24 mouse cellular contexts compared by ENCODE assay signal in genomic region chr3:64878199-64878977, GRCm38 (mm10). TPM values are rescaled to one million over a fixed set of nuclear protein-coding genes. Genes with fewer than 3 reads are reported as not detected.
A peak's percentile ranks its signal among the peaks of the same experiment; 100 is the strongest.
DNase-seq lines count a peak whose midpoint lies in the region; ATAC-seq and TF ChIP-seq lines count a peak whose summit lies in the region.
"Had no signal": no experiment of that assay in that cellular context is flagged by ENCODE, and none has a peak within 500 bp of the region (broad histone marks: within the 10 kb centered on the region; RNA-seq: fewer than 3 reads in every experiment).

No protein-coding gene starts in this region.

- H3K4me1 ChIP-seq in forebrain, embryonic 14.5 days (ENCODE audit: control insufficient read depth, insufficient read depth, low read length), result no peaks in the 10 kb centered on the region
- H3K4me1 ChIP-seq in forebrain, embryonic 11.5 days (replicated peaks; ENCODE audit: control insufficient read depth, insufficient read depth, low read length), result no peaks in the 10 kb centered on the region
- H3K4me1 ChIP-seq in neural tube, embryonic 12.5 days, result no peaks in the 10 kb centered on the region
- no peaks in the 10 kb centered on the region for H3K4me1 ChIP-seq in liver, embryonic 11.5 days (replicated peaks; ENCODE audit: control insufficient read depth, insufficient read depth, low read length)
- H3K4me1 ChIP-seq: heart, embryonic 10.5 days; limb, embryonic 13.5 days had no signal

- DNase-seq in forebrain, embryonic 14.5 days (ENCODE audit: low spot score), result peak; percentile 64
- DNase-seq in forebrain, embryonic 11.5 days (ENCODE audit: low spot score), result no peak
- peak; percentile 1 for DNase-seq in left cerebral cortex, postnatal 4 days
- no peak for DNase-seq in left cerebral cortex, adult 9 months (ENCODE audit: low spot score in 2 of 2)
- peak; percentile 81 for DNase-seq in brain, embryonic 14.5 days (ENCODE audit: low read depth)
- no peak for DNase-seq in liver, embryonic 11.5 days (ENCODE audit: low spot score)
- no peak for DNase-seq in layer of hippocampus, postnatal 25 days (ENCODE audit: extremely low spot score in 1 of 2, low spot score in 1 of 2)
- DNase-seq: adrenal gland, postnatal 14 days; cerebellum, adult 11-12 months; cerebellum, postnatal 36 days; gastrocnemius, adult 2 months; kidney, adult 18-20 months; kidney, postnatal 10 days; layer of hippocampus, adult 9-11 months; retina, postnatal 1 day had no signal

- no peaks in the 10 kb centered on the region for H3K27me3 ChIP-seq in forebrain, embryonic 14.5 days (replicated peaks; ENCODE audit: control insufficient read depth, insufficient read depth, low read length)
- no peaks in the 10 kb centered on the region for H3K27me3 ChIP-seq in forebrain, embryonic 11.5 days (ENCODE audit: control insufficient read depth, insufficient read depth, low read length)
- H3K27me3 ChIP-seq in neural tube, embryonic 12.5 days (replicated peaks), result no peaks in the 10 kb centered on the region
- no peaks in the 10 kb centered on the region for H3K27me3 ChIP-seq in liver, embryonic 11.5 days (replicated peaks; ENCODE audit: control insufficient read depth, insufficient read depth, low read length)
- H3K27me3 ChIP-seq: limb, embryonic 13.5 days had no signal

- H3K9me3 ChIP-seq in forebrain, embryonic 14.5 days (replicated peaks; ENCODE audit: control insufficient read depth, low read length), result no peaks in the 10 kb centered on the region
- no peaks in the 10 kb centered on the region for H3K9me3 ChIP-seq in forebrain, embryonic 11.5 days (ENCODE audit: control insufficient read depth, low read length)
- H3K9me3 ChIP-seq in neural tube, embryonic 12.5 days, result no peaks in the 10 kb centered on the region
- no peaks in the 10 kb centered on the region for H3K9me3 ChIP-seq in liver, embryonic 11.5 days (ENCODE audit: control insufficient read depth, low read length)
- H3K9me3 ChIP-seq: G1E; heart, embryonic 10.5 days; limb, embryonic 13.5 days had no signal

- no peak for TF ChIP-seq POLR2A in brain, embryonic 14.5 days (IDR thresholded peaks at IDR 0.05; ENCODE audit: borderline replicate concordance, extremely low read depth, insufficient read depth, insufficient read length, poor library complexity, severe bottlenecking)

- intact Hi-C loops in left cerebral cortex, postnatal 4 days (cut with DNase I), result no loop called here

- no peak overlapping the region for H3K4me2 ChIP-seq in forebrain, embryonic 14.5 days (ENCODE audit: low read length)
- H3K4me2 ChIP-seq in forebrain, embryonic 11.5 days (ENCODE audit: low read depth, low read length, severe bottlenecking), result no peak overlapping the region
- H3K4me2 ChIP-seq in neural tube, embryonic 12.5 days (replicated peaks), result no peak overlapping the region
- no peak overlapping the region for H3K4me2 ChIP-seq in liver, embryonic 11.5 days
- H3K4me2 ChIP-seq: limb, embryonic 13.5 days had no signal

- H3K9ac ChIP-seq in forebrain, embryonic 14.5 days (ENCODE audit: low read length), result no peak overlapping the region
- no peak overlapping the region for H3K9ac ChIP-seq in forebrain, embryonic 11.5 days (ENCODE audit: low read length)
- H3K9ac ChIP-seq in neural tube, embryonic 12.5 days, result no peak overlapping the region
- H3K9ac ChIP-seq in liver, embryonic 11.5 days (ENCODE audit: low read depth, low read length), result no peak overlapping the region
- H3K9ac ChIP-seq: limb, embryonic 13.5 days; liver, embryonic 14.5 days had no signal

- H3K36me3 ChIP-seq in forebrain, embryonic 14.5 days (ENCODE audit: control insufficient read depth, insufficient read depth, low read length), result no peaks in the 10 kb centered on the region
- no peaks in the 10 kb centered on the region for H3K36me3 ChIP-seq in forebrain, embryonic 11.5 days (ENCODE audit: control insufficient read depth, insufficient read depth, low read length)
- H3K36me3 ChIP-seq in neural tube, embryonic 12.5 days, result no peaks in the 10 kb centered on the region
- H3K36me3 ChIP-seq in liver, embryonic 11.5 days (ENCODE audit: control insufficient read depth, insufficient read depth, low read length), result no peaks in the 10 kb centered on the region
- H3K36me3 ChIP-seq: G1E; heart, embryonic 10.5 days; limb, embryonic 13.5 days had no signal

- H3K4me3 ChIP-seq in forebrain, embryonic 14.5 days (ENCODE audit: low read depth, low read length), result no peak overlapping the region
- no peak overlapping the region for H3K4me3 ChIP-seq in forebrain, embryonic 11.5 days (ENCODE audit: low read depth, low read length)
- H3K4me3 ChIP-seq in neural tube, embryonic 12.5 days, result no peak overlapping the region
- H3K4me3 ChIP-seq in liver, embryonic 11.5 days (ENCODE audit: low read depth, low read length), result no peak overlapping the region
- H3K4me3 ChIP-seq: gastrocnemius, adult 2 months; heart, embryonic 10.5 days; limb, embryonic 13.5 days had no signal

- H3K27ac ChIP-seq in forebrain, embryonic 14.5 days (ENCODE audit: low read depth, low read length), result no peak overlapping the region
- no peak overlapping the region for H3K27ac ChIP-seq in forebrain, embryonic 11.5 days (ENCODE audit: low read depth, low read length)
- no peak overlapping the region for H3K27ac ChIP-seq in neural tube, embryonic 12.5 days
- no peak overlapping the region for H3K27ac ChIP-seq in liver, embryonic 11.5 days (ENCODE audit: low read depth, low read length)
- H3K27ac ChIP-seq: gastrocnemius, adult 2 months; heart, embryonic 10.5 days; limb, embryonic 13.5 days; liver, embryonic 14.5 days had no signal

- no peak for TF ChIP-seq CTCF in brain, embryonic 14.5 days (IDR thresholded peaks at IDR 0.05; ENCODE audit: borderline replicate concordance, extremely low read depth, insufficient read depth, insufficient read length)

- no peak; the same call in 1 of the 2 replicates for ATAC-seq in forebrain, embryonic 14.5 days
- no peak for ATAC-seq in forebrain, embryonic 11.5 days (replicated peaks; ENCODE audit: low FRiP score)
- ATAC-seq in neural tube, embryonic 12.5 days (ENCODE audit: low FRiP score, low read depth), result peak; percentile 79; the same call in 1 of the 2 replicates
- no peak for ATAC-seq in liver, embryonic 11.5 days (replicated peaks; ENCODE audit: low FRiP score)
- ATAC-seq: lung, postnatal 0 days had no signal

- 38% methylated on average over 3 of the region's 3 CpGs for WGBS in forebrain, embryonic 14.5 days
- 54% methylated on average over 3 of the region's 3 CpGs for WGBS in forebrain, embryonic 11.5 days
- WGBS in neural tube, embryonic 12.5 days, result 44% methylated on average over 3 of the region's 3 CpGs
- WGBS in liver, embryonic 11.5 days, result 72% methylated on average over 3 of the region's 3 CpGs

RNA-seq across cellular contexts. Expression of gene Vmn2r7, which starts 33.8 kb away (rescaled TPM):
- polyA plus RNA-seq in forebrain, embryonic 14.5 days (2014; fragmentation: Nextera tagmentation; extraction: Ambion mirVana), result not detected in 2 replicates
- polyA plus RNA-seq in forebrain, embryonic 11.5 days (2014; fragmentation: Nextera tagmentation; extraction: Ambion mirVana), result not detected in 2 replicates
- total RNA-seq in left cerebral cortex, postnatal 4 days (2021), result not detected
- not detected in 2 replicates for polyA plus RNA-seq in brain, embryonic 14.5 days (2012; rRNA removed)
- not detected in 2 replicates for polyA plus RNA-seq in neural tube, embryonic 12.5 days (2016; fragmentation: Nextera tagmentation; extraction: Ambion mirVana)
- polyA plus RNA-seq in liver, embryonic 11.5 days (2014; fragmentation: Nextera tagmentation; extraction: Ambion mirVana), result not detected in 2 replicates
- not detected for total RNA-seq in layer of hippocampus, postnatal 25 days (2021)
- total RNA-seq: adrenal gland, postnatal 14 days; gastrocnemius, adult 2 months had no signal
- polyA plus RNA-seq: G1E; gonadal fat pad, adult 2 months; heart, embryonic 10.5 days; heart, postnatal 0 days; limb, embryonic 13.5 days; liver, embryonic 14.5 days; lung, postnatal 0 days; stomach, embryonic 16.5 days had no signal

Comparison
In these comparisons a context has a peak if more than half of its experiments do, and no peak if none do; other contexts are left out.
1. DNase-seq: peak in forebrain, embryonic 14.5 days (single experiment), left cerebral cortex, postnatal 4 days (single experiment) and brain, embryonic 14.5 days (single experiment); none in forebrain, embryonic 11.5 days (single experiment), left cerebral cortex, adult 9 months (0 of 2), liver, embryonic 11.5 days (single experiment) and layer of hippocampus, postnatal 25 days (0 of 2).